Mouse (Mus musculus): ENCODE data around the gene Olfr853. TPM values are rescaled to one million over a fixed set of nuclear protein-coding genes. Genes with fewer than 3 reads are reported as not detected.

The Olfr853 gene
- not detected in 2 replicates for polyA plus RNA-seq (2015; fragmentation: Nextera tagmentation; extraction: Ambion mirVana)

GRCm38 (mm10) chr9:19540976-19541375 is at the start of gene Olfr853:
TSS of gene Olfr853 (minus strand) at chr9:19541076.
- Histone ChIP-seq H3K36me3 (ENCODE audit: insufficient read depth, low read length) (no peaks in the 10 kb centered on the region), H3K4me3 (replicated peaks; ENCODE audit: low read depth, low read length) (no peak within 1 kb of the TSS), H3K27me3 (ENCODE audit: insufficient read depth, low read length) (no peaks in the 10 kb centered on the region), H3K4me1 (replicated peaks; ENCODE audit: insufficient read depth, low read length) (no peaks in the 10 kb centered on the region), H3K9me3 (replicated peaks; ENCODE audit: low read length) (no peaks in the 10 kb centered on the region), H3K9ac (ENCODE audit: low read depth, low read length) (no peak within 1 kb of the TSS), H3K4me2 (ENCODE audit: low read length) (no peak within 1 kb of the TSS), H3K27ac (no peak within 1 kb of the TSS)
- no peak for TF ChIP-seq CTCF (IDR thresholded peaks at IDR 0.05; ENCODE audit: low read depth)
- DNase-seq (ENCODE audit: low spot score) (no peak), ATAC-seq (replicated peaks; ENCODE audit: low FRiP score, low read depth) (no peak)
- WGBS = 81% methylated on average over 1 of the region's 1 CpGs

- H3K9ac ChIP-seq (ENCODE audit: low read depth, low read length) = no peak within 1 kb of the TSS
- ATAC-seq (replicated peaks; ENCODE audit: low FRiP score, low read depth) (no peak), DNase-seq (ENCODE audit: low spot score) (no peak)
- TF ChIP-seq CTCF (IDR thresholded peaks at IDR 0.05; ENCODE audit: low read depth) = no peak
- H3K27ac ChIP-seq = no peak within 1 kb of the TSS
- H3K27me3 ChIP-seq (ENCODE audit: insufficient read depth, low read length) = no peaks in the 10 kb centered on the region
- H3K4me2 ChIP-seq (ENCODE audit: low read length) = no peak within 1 kb of the TSS
- no peak within 1 kb of the TSS for H3K4me3 ChIP-seq (replicated peaks; ENCODE audit: low read depth, low read length)
- H3K4me1 ChIP-seq (replicated peaks; ENCODE audit: insufficient read depth, low read length) = no peaks in the 10 kb centered on the region
- no peaks in the 10 kb centered on the region for H3K36me3 ChIP-seq (ENCODE audit: insufficient read depth, low read length)
- no peaks in the 10 kb centered on the region for H3K9me3 ChIP-seq (replicated peaks; ENCODE audit: low read length)
Measured at GRCm38 (mm10) chr9:19582317-19582716, 41.4 kb upstream of the Olfr853 start, which contains the start of gene Olfr855. TSS of gene Olfr855 (plus strand) at chr9:19582617.

- Histone ChIP-seq H3K9ac (ENCODE audit: low read depth, low read length) (no peak within 1 kb of the TSS), H3K4me2 (ENCODE audit: low read length) (no peak within 1 kb of the TSS), H3K27me3 (ENCODE audit: insufficient read depth, low read length) (no peaks in the 10 kb centered on the region), H3K9me3 (replicated peaks; ENCODE audit: low read length) (no peaks in the 10 kb centered on the region), H3K36me3 (ENCODE audit: insufficient read depth, low read length) (no peaks in the 10 kb centered on the region), H3K4me1 (replicated peaks; ENCODE audit: insufficient read depth, low read length) (no peaks in the 10 kb centered on the region), H3K4me3 (replicated peaks; ENCODE audit: low read depth, low read length) (no peak within 1 kb of the TSS), H3K27ac (no peak within 1 kb of the TSS)
- ATAC-seq (replicated peaks; ENCODE audit: low FRiP score, low read depth) (no peak), DNase-seq (ENCODE audit: low spot score) (no peak)
- WGBS = 69% methylated on average over 1 of the region's 1 CpGs
- TF ChIP-seq CTCF (IDR thresholded peaks at IDR 0.05; ENCODE audit: low read depth) = no peak
Measured at GRCm38 (mm10) chr9:19567282-19567681, 26.4 kb upstream of the Olfr853 start, which contains the start of gene Olfr854. TSS of gene Olfr854 (minus strand) at chr9:19567382.

GRCm38 (mm10) chr9:19492995-19493394 is 47.9 kb downstream of the Olfr853 start, which contains the start of gene Olfr851:
TSS of gene Olfr851 (plus strand) at chr9:19493295.
- Histone ChIP-seq H3K9me3 (replicated peaks; ENCODE audit: low read length) (no peaks in the 10 kb centered on the region), H3K4me2 (ENCODE audit: low read length) (no peak within 1 kb of the TSS), H3K27ac (no peak within 1 kb of the TSS), H3K4me1 (replicated peaks; ENCODE audit: insufficient read depth, low read length) (no peaks in the 10 kb centered on the region), H3K9ac (ENCODE audit: low read depth, low read length) (no peak within 1 kb of the TSS), H3K4me3 (replicated peaks; ENCODE audit: low read depth, low read length) (no peak within 1 kb of the TSS), H3K36me3 (ENCODE audit: insufficient read depth, low read length) (no peaks in the 10 kb centered on the region), H3K27me3 (ENCODE audit: insufficient read depth, low read length) (no peaks in the 10 kb centered on the region)
- no peak for TF ChIP-seq CTCF (IDR thresholded peaks at IDR 0.05; ENCODE audit: low read depth)
- DNase-seq (ENCODE audit: low spot score) (no peak), ATAC-seq (replicated peaks; ENCODE audit: low FRiP score, low read depth) (no peak)

Other genes starting within 250 kb of the Olfr853 start
- gene Olfr844, start 224.7 kb downstream of the Olfr853 start, polyA plus RNA-seq (2015; fragmentation: Nextera tagmentation; extraction: Ambion mirVana) = not detected in 2 replicates
- gene Olfr845, start 204.6 kb downstream of the Olfr853 start, polyA plus RNA-seq (2015; fragmentation: Nextera tagmentation; extraction: Ambion mirVana) = not detected in 2 replicates
- not detected in 2 replicates for gene Olfr846, start 177.1 kb downstream of the Olfr853 start, polyA plus RNA-seq (2015; fragmentation: Nextera tagmentation; extraction: Ambion mirVana)
- gene Olfr847, start 162.4 kb downstream of the Olfr853 start, polyA plus RNA-seq (2015; fragmentation: Nextera tagmentation; extraction: Ambion mirVana) = not detected in 2 replicates
- not detected in 2 replicates for gene Olfr849, start 100.8 kb downstream of the Olfr853 start, polyA plus RNA-seq (2015; fragmentation: Nextera tagmentation; extraction: Ambion mirVana)
- gene Olfr850, start 62.8 kb downstream of the Olfr853 start, polyA plus RNA-seq (2015; fragmentation: Nextera tagmentation; extraction: Ambion mirVana) = not detected in 2 replicates
- gene Olfr851, start 47.8 kb downstream of the Olfr853 start, polyA plus RNA-seq (2015; fragmentation: Nextera tagmentation; extraction: Ambion mirVana) = not detected in 2 replicates
- gene Olfr854, start 26.3 kb upstream of the Olfr853 start, polyA plus RNA-seq (2015; fragmentation: Nextera tagmentation; extraction: Ambion mirVana) = not detected in 2 replicates
- gene Olfr855, start 41.5 kb upstream of the Olfr853 start, polyA plus RNA-seq (2015; fragmentation: Nextera tagmentation; extraction: Ambion mirVana) = not detected in 2 replicates
- gene Zfp317, start 81.0 kb upstream of the Olfr853 start, polyA plus RNA-seq (2015; fragmentation: Nextera tagmentation; extraction: Ambion mirVana) = 23.8 and 26.1 TPM in 2 replicates
- gene Olfr857, start 168.4 kb upstream of the Olfr853 start, polyA plus RNA-seq (2015; fragmentation: Nextera tagmentation; extraction: Ambion mirVana) = not detected in 2 replicates
- gene Olfr58, start 239.2 kb upstream of the Olfr853 start, polyA plus RNA-seq (2015; fragmentation: Nextera tagmentation; extraction: Ambion mirVana) = not detected in 2 replicates

Measured in kidney, postnatal 0 days (tissue).